Mouse (Mus musculus) CD4-positive, CD25-positive, alpha-beta regulatory T cell, adult 4 months (primary cell): ENCODE data around the gene Fkbp6. TPM values are rescaled to one million over a fixed set of nuclear protein-coding genes. Genes with fewer than 3 reads are reported as not detected.

Experiments used
- ATAC-seq: one replicate; pipeline ENCODE4 v1.8.0; 2017
- polyA plus RNA-seq, 2 experiments: library from polyadenylated mRNA; unstranded; fragments of 100-300 nt; shearing (Covaris generic); gene quantifications; one replicate each; pipeline ENCODE4 v1.2.1; 2017

The Fkbp6 gene
- polyA plus RNA-seq, 2 experiments from 2014 or later: not detected

GRCm38 (mm10) chr5:135271563-135272165 lies 78.2 kb downstream of the Fkbp6 start:
- ATAC-seq: no peak

- ATAC-seq: no peak
These were observed 79.5 kb downstream of the Fkbp6 start for GRCm38 (mm10) chr5:135270361-135270760.

GRCm38 (mm10) chr5:135269451-135269850 lies 80.4 kb downstream of the Fkbp6 start:
- no peak for ATAC-seq

- ATAC-seq: no peak
These were observed 85.3 kb downstream of the Fkbp6 start for GRCm38 (mm10) chr5:135264548-135264947.

GRCm38 (mm10) chr5:135263866-135264503 lies 85.9 kb downstream of the Fkbp6 start:
- ATAC-seq: no peak

GRCm38 (mm10) chr5:135258280-135259150 lies 91.3 kb downstream of the Fkbp6 start:
- ATAC-seq: no peak

- ATAC-seq: no peak
These were observed 92.3 kb downstream of the Fkbp6 start for GRCm38 (mm10) chr5:135257559-135257958.

GRCm38 (mm10) chr5:135256166-135256565 lies 93.7 kb downstream of the Fkbp6 start:
- ATAC-seq: no peak

- ATAC-seq: no peak
These were observed 96.0 kb downstream of the Fkbp6 start for GRCm38 (mm10) chr5:135253741-135254401.

- ATAC-seq: peak; percentile 63
These were observed 98.8 kb downstream of the Fkbp6 start, which contains the start of gene Fzd9 for GRCm38 (mm10) chr5:135251079-135251454. TSS of gene Fzd9 (minus strand) at chr5:135251230.

- ATAC-seq: no peak
These were observed 99.4 kb downstream of the Fkbp6 start for GRCm38 (mm10) chr5:135250186-135251078.

- no peak for ATAC-seq
These were observed 100.7 kb downstream of the Fkbp6 start for GRCm38 (mm10) chr5:135248956-135249676.

GRCm38 (mm10) chr5:135247337-135247736 lies 102.5 kb downstream of the Fkbp6 start:
- no peak for ATAC-seq

- no peak for ATAC-seq
These were observed 103.3 kb downstream of the Fkbp6 start for GRCm38 (mm10) chr5:135246531-135246930.

GRCm38 (mm10) chr5:135243166-135243565 lies 106.7 kb downstream of the Fkbp6 start:
- no peak for ATAC-seq

- ATAC-seq: no peak
These were observed 107.2 kb downstream of the Fkbp6 start for GRCm38 (mm10) chr5:135242608-135243007.

- no peak for ATAC-seq
These were observed 107.7 kb downstream of the Fkbp6 start for GRCm38 (mm10) chr5:135242136-135242535.
